Mouse (Mus musculus) G1E (cell line): ENCODE measurements at regions not wholly inside any gene's neighbourhood (a gene's known extent, or its start where the extent isn't known, plus 50 kb on each side); places are given as distances from the start of the nearest gene placed in this dataset.

ENCODE experiments used
- ATAC-seq: 2 replicates; pipeline ENCODE4 v1.8.0; 2016; ENCODE audit warnings: mild to moderate bottlenecking; ENCODE audit not compliant: insufficient number of reproducible peaks, poor library complexity, low FRiP score, severe bottlenecking; ENCODE audit errors: extremely low read depth
- DNase-seq: peaks from one replicate; pipeline ENCODE4 v3.0.0; 2012; ENCODE audit warnings: low spot score
- H3K27me3 ChIP-seq: 2 replicates; pipeline ENCODE4 v1.6.1; 2012; ENCODE audit warnings: mild to moderate bottlenecking, low read length, inconsistent platforms; ENCODE audit not compliant: insufficient read depth
- H3K36me3 ChIP-seq: replicated peaks from 2 replicates; pipeline ENCODE3; 2012; ENCODE audit warnings: mild to moderate bottlenecking, inconsistent platforms
- H3K4me1 ChIP-seq: 2 replicates; pipeline ENCODE4 v1.6.1; 2012; ENCODE audit warnings: low read depth, low read length, inconsistent platforms, mixed read lengths; ENCODE audit not compliant: insufficient read depth
- H3K4me3 ChIP-seq: 2 replicates; pipeline ENCODE4 v1.5.1; 2012; ENCODE audit warnings: low read depth, mild to moderate bottlenecking, inconsistent platforms, low read length, moderate library complexity, mixed read lengths
- H3K9me3 ChIP-seq: replicated peaks from 2 replicates; pipeline ENCODE4 v1.6.1; 2012; ENCODE audit warnings: inconsistent platforms
- CTCF ChIP-seq: IDR thresholded peaks from 2 replicates; pipeline ENCODE4 v1.5.1; 2012; ENCODE audit warnings: low read depth, low read length, inconsistent platforms, mixed read lengths
- GATA1 ChIP-seq: IDR thresholded peaks from 2 replicates; pipeline ENCODE4 v1.6.1; 2012; ENCODE audit warnings: borderline replicate concordance, low read length, inconsistent platforms, mixed read lengths
- GATA2 ChIP-seq: IDR thresholded peaks from 2 replicates; pipeline ENCODE4 v1.6.1; 2012; ENCODE audit warnings: low read depth, low read length, inconsistent platforms, borderline replicate concordance
- POLR2AphosphoS5 ChIP-seq: IDR thresholded peaks from 2 replicates; pipeline ENCODE4 v1.6.1; 2012; ENCODE audit warnings: low read depth, low read length, inconsistent platforms; ENCODE audit not compliant: insufficient replicate concordance
- TAL1 ChIP-seq: conservative IDR thresholded peaks from 2 replicates; pipeline ENCODE4 v1.6.1; 2012; ENCODE audit warnings: low read depth, low read length, inconsistent platforms, mixed read lengths

DNA sequence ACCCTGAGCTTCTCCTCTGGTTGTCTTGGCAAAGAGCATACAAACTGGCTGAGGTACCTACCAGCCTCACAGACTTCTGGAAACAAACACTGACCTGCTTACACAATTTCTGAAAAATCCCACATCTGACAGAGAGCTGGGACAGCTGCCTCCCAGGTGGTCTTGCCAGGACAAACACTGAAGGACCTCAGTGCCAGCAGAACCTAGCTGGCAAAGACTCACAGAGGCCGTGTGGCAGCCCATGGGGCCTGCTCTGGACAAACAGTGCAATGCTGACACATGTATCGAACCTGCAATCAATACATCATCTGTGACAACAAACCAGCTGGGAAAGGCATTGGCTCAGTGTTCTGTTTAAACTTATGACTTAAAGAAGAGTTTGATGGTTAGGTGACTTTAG, 167.4 kb downstream of the Pax1 start:
- H3K9me3 ChIP-seq, result peaks cover 8% of the 10 kb centered on the region
- DNase-seq, result no peak
- H3K27me3 ChIP-seq, result no peaks in the 10 kb centered on the region
- no peak for ATAC-seq
- H3K4me3 ChIP-seq, result no peak overlapping the region
- no peak for TF ChIP-seq GATA1
- TF ChIP-seq TAL1, result no peak
- no peak for TF ChIP-seq CTCF
- H3K36me3 ChIP-seq, result no peaks in the 10 kb centered on the region
- H3K4me1 ChIP-seq, result no peaks in the 10 kb centered on the region

- Histone ChIP-seq H3K4me1 (no peaks in the 10 kb centered on the region), H3K27me3 (no peaks in the 10 kb centered on the region), H3K36me3 (no peaks in the 10 kb centered on the region), H3K9me3 (peaks cover 22% of the 10 kb centered on the region), H3K4me3 (no peak overlapping the region)
- ATAC-seq, result no peak
- TF ChIP-seq TAL1, result no peak
- no peak for TF ChIP-seq POLR2AphosphoS5
- TF ChIP-seq GATA2, result no peak
- no peak for TF ChIP-seq CTCF
- no peak for TF ChIP-seq GATA1
- DNase-seq, result no peak
These were observed 153.7 kb downstream of the Pax1 start for GRCm38 (mm10) chr2:147515436-147515835.

DNA sequence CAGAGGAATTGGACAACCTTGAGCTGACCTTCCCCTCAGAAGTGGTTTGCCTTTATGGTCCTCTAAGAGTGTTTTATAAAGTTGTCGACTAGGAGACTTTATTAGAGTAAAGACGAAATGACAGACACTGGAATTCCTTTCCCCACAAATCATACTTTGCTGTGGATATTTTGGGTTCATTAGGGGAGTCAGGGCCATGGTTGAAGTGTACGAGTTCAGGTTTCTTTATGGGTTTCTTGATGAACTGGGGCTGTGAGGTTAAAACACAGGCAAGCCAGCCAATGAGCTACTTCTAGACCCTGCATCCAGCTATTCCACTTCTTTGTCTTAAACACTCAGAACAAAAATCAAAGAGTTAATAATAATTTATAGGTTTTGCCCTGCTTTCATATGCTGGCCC, 153.0 kb downstream of the Pax1 start:
- ATAC-seq (no peak), DNase-seq (no peak)
- H3K4me3 ChIP-seq, result no peak overlapping the region
- H3K4me1 ChIP-seq, result no peaks in the 10 kb centered on the region
- H3K27me3 ChIP-seq, result no peaks in the 10 kb centered on the region
- TF ChIP-seq GATA2 (no peak), CTCF (no peak)
- peaks cover 22% of the 10 kb centered on the region for H3K9me3 ChIP-seq
- no peaks in the 10 kb centered on the region for H3K36me3 ChIP-seq

DNA sequence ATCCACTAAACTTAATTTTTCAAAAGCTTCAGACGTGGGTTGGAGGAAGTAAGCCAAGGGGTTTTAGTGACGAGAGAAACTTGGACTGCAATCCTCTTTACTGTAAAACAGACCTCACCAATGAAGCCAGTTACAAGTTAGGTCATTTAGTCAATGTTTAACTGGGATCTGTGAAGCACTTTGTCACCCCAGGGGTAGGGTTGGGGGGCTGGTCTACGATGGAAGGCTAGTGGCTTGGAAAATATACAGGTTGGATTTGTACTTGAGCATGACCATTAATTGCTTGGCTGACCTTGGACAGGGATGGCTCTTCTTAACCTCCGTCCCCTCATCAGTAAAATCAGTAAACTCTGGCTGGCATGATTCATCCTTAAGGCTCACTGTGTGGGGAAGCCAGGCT, 142.2 kb downstream of the Pax1 start:
- H3K36me3 ChIP-seq, result no peaks in the 10 kb centered on the region
- DNase-seq (no peak), ATAC-seq (no peak)
- H3K27me3 ChIP-seq, result no peaks in the 10 kb centered on the region
- no peaks in the 10 kb centered on the region for H3K4me1 ChIP-seq
- peaks cover 23% of the 10 kb centered on the region for H3K9me3 ChIP-seq
- no peak overlapping the region for H3K4me3 ChIP-seq
- TF ChIP-seq GATA2, result no peak
- TF ChIP-seq TAL1, result no peak
- TF ChIP-seq POLR2AphosphoS5, result no peak

DNA sequence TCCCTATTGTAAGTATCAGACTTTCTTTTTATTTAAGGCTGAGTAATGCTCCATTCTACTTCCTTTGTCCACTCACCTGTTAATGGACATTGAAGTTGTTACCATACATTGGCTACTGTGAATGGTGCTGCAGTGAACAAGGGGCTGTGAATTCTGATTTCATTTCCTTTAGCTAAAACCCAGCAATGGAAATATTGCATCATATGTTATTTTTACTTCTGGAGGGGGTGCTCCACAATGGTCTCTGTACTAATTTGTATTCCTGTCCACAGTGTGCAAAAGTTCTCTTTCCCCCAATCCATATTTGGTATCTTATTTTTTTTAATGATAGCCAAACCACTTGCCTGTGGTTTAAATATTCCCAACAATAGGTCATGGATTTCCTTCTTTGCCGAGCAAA, 137.0 kb downstream of the Pax1 start:
- Histone ChIP-seq H3K9me3 (peaks cover 21% of the 10 kb centered on the region), H3K4me3 (no peak overlapping the region), H3K27me3 (no peaks in the 10 kb centered on the region), H3K4me1 (no peaks in the 10 kb centered on the region), H3K36me3 (no peaks in the 10 kb centered on the region)
- TF ChIP-seq GATA1, result no peak
- no peak for TF ChIP-seq CTCF
- TF ChIP-seq GATA2, result no peak
- no peak for TF ChIP-seq TAL1
- TF ChIP-seq POLR2AphosphoS5, result no peak
- ATAC-seq (no peak), DNase-seq (no peak)

DNA sequence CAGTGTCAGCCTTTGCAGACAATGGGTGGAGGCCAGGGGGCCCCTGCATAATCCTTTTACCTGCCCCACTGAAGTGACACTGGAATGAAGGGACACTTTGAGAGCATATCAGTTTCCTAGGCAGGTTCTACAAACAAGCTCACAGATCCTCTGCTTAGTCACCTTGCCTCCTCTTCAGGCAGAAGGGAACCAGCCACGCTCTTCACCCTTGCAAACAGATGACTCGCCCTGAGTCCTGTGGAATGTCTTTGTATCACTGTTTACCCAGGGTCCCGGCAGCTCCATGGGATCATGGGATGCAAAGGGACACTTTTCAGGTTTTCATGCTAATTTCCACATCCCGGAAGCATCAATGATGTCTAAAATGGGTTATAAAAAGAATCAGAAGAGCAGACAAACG, 94.2 kb downstream of the Pax1 start:
- Histone ChIP-seq H3K36me3 (no peaks in the 10 kb centered on the region), H3K9me3 (peaks cover 39% of the 10 kb centered on the region), H3K4me3 (no peak overlapping the region), H3K4me1 (no peaks in the 10 kb centered on the region), H3K27me3 (no peaks in the 10 kb centered on the region)
- TF ChIP-seq CTCF (no peak), TAL1 (no peak), GATA1 (no peak), POLR2AphosphoS5 (no peak), GATA2 (no peak)
- no peak for DNase-seq
- ATAC-seq, result no peak

GRCm38 (mm10) chr2:147454362-147455257, 92.9 kb downstream of the Pax1 start:
- H3K9me3 ChIP-seq, result peaks cover 33% of the 10 kb centered on the region
- ATAC-seq (no peak), DNase-seq (no peak)
- H3K4me1 ChIP-seq, result no peaks in the 10 kb centered on the region
- TF ChIP-seq GATA2, result no peak
- TF ChIP-seq CTCF, result no peak
- no peak for TF ChIP-seq GATA1
- no peak for TF ChIP-seq POLR2AphosphoS5
- no peak for TF ChIP-seq TAL1
- no peak overlapping the region for H3K4me3 ChIP-seq
- H3K36me3 ChIP-seq, result no peaks in the 10 kb centered on the region
- H3K27me3 ChIP-seq, result no peaks in the 10 kb centered on the region
